Mouse (Mus musculus) lung, postnatal 0 days (tissue): ENCODE data around the gene Svs5.

Experiments used
- CTCF ChIP-seq: IDR thresholded peaks from 2 replicates; pipeline ENCODE4 v1.5.1; 2016; ENCODE audit warnings: antibody characterized with exemption, mild to moderate bottlenecking
- EP300 ChIP-seq: IDR thresholded peaks from 2 replicates; pipeline ENCODE4 v1.6.1; 2016; ENCODE audit warnings: antibody characterized with exemption, mild to moderate bottlenecking, control low read depth

GRCm38 (mm10) chr2:164348980-164349379, 16.4 kb downstream of the Svs5 start:
- TF ChIP-seq EP300 (no peak), CTCF (peak; percentile 56)
